Mouse (Mus musculus): Measurements from ENCODE around the gene Gm4969. TPM values are rescaled to one million over a fixed set of nuclear protein-coding genes. Genes with fewer than 3 reads are reported as not detected.
A peak's percentile ranks its signal among the peaks of the same experiment; 100 is the strongest.

Gm4969 gene
- total and polyA plus RNA-seq, 3 experiments, result not detected

- TF ChIP-seq POLR2AphosphoS2 (IDR thresholded peaks at IDR 0.05; ENCODE audit: low read length), result no peak
- 0 out of 6 replicates have a peak, but pooled peaks of 1 of the 3 experiments have one; percentile 8 for TF ChIP-seq CTCF (IDR thresholded peaks at IDR 0.05 in 2 of 3, conservative IDR thresholded peaks at IDR 0.05 in 1 of 3; ENCODE audit: control insufficient read depth in 1 of 3, insufficient read depth in 1 of 3, low read depth in 2 of 3, low read length in 3 of 3, poor library complexity in 1 of 3, severe bottlenecking in 1 of 3)
- TF ChIP-seq BHLHE40 (IDR thresholded peaks at IDR 0.05; ENCODE audit: borderline replicate concordance, low read depth, low read length), result no peak
These were observed 30.8 kb upstream of the Gm4969 start, which contains the start of gene Qpctl (continued) for GRCm38 (mm10) chr7:19148875-19149541.

- Histone ChIP-seq H3K9ac (ENCODE audit: control insufficient read depth, low read depth, low read length, poor library complexity, severe bottlenecking) (peak overlapping the region; percentile 85), H3K4me3 (ENCODE audit: control insufficient read depth in 1 of 2, insufficient read depth in 1 of 2, low read depth in 2 of 2, low read length in 2 of 2) (peak overlapping the region; percentile 71 to 89), H3K4me1 (ENCODE audit: control insufficient read depth in 1 of 2, insufficient read depth in 2 of 2, low read length in 2 of 2) (peaks cover 4 to 17% of the 10 kb centered on the region in 2 experiments; a peak in 3 of 4 replicates), H3K27me3 (ENCODE audit: control insufficient read depth in 1 of 2, insufficient read depth in 2 of 2, low read length in 2 of 2) (no peaks in the 10 kb centered on the region), H3K79me2 (ENCODE audit: control insufficient read depth, insufficient read depth, low read length, poor library complexity) (peaks cover 14% of the 10 kb centered on the region), H3K9me3 (replicated peaks; ENCODE audit: insufficient read depth, low read length) (no peaks in the 10 kb centered on the region), H3K36me3 (ENCODE audit: control insufficient read depth in 1 of 2, insufficient read depth in 2 of 2, low read length in 2 of 2) (peaks cover 0 to 6% of the 10 kb centered on the region in 2 experiments; a peak in 2 of 4 replicates), H3K27ac (ENCODE audit: control insufficient read depth, low read depth, low read length) (peak overlapping the region; percentile 94)
- TF ChIP-seq RAD21 (IDR thresholded peaks at IDR 0.05; ENCODE audit: low read depth, low read length), result no peak
- TF ChIP-seq EP300 (IDR thresholded peaks at IDR 0.05; ENCODE audit: low read depth in 1 of 2, low read length in 2 of 2), result peak in 1 of 2 experiments; percentile 27; a peak in 1 of 4 replicates
- TF ChIP-seq TBP (IDR thresholded peaks at IDR 0.05; ENCODE audit: low read depth, low read length), result no peak
- peak; percentile 55; the same call in 1 of the 2 replicates for TF ChIP-seq GATA1 (IDR thresholded peaks at IDR 0.05; ENCODE audit: low read depth, low read length)
- TF ChIP-seq ELF1 (IDR thresholded peaks at IDR 0.05; ENCODE audit: low read depth, low read length), result no peak
- TF ChIP-seq E2F4 (IDR thresholded peaks at IDR 0.05; ENCODE audit: borderline replicate concordance, low read depth, low read length), result 0 out of 2 replicates have a peak, but pooled peaks have one; percentile 7
- TF ChIP-seq POLR2A (IDR thresholded peaks at IDR 0.05; ENCODE audit: control insufficient read depth in 1 of 2, insufficient read depth in 1 of 2, low read depth in 1 of 2, low read length in 2 of 2, poor library complexity in 1 of 2), result no peak
- no peak for DNase-seq (ENCODE audit: low read depth, low spot score)
These were observed 30.2 kb upstream of the Gm4969 start for GRCm38 (mm10) chr7:19148180-19148874.

GRCm38 (mm10) chr7:19147497-19148045 lies 29.4 kb upstream of the Gm4969 start:
- Histone ChIP-seq H3K27ac (ENCODE audit: control insufficient read depth, low read depth, low read length) (no peak overlapping the region), H3K4me3 (ENCODE audit: control insufficient read depth in 1 of 2, insufficient read depth in 1 of 2, low read depth in 2 of 2, low read length in 2 of 2) (no peak overlapping the region), H3K79me2 (ENCODE audit: control insufficient read depth, insufficient read depth, low read length, poor library complexity) (peaks cover 14% of the 10 kb centered on the region), H3K4me1 (ENCODE audit: control insufficient read depth in 1 of 2, insufficient read depth in 2 of 2, low read length in 2 of 2) (peaks cover 4 to 17% of the 10 kb centered on the region in 2 experiments; a peak in 3 of 4 replicates), H3K36me3 (ENCODE audit: control insufficient read depth in 1 of 2, insufficient read depth in 2 of 2, low read length in 2 of 2) (peaks cover 0 to 6% of the 10 kb centered on the region in 2 experiments; a peak in 2 of 4 replicates), H3K9me3 (replicated peaks; ENCODE audit: insufficient read depth, low read length) (no peaks in the 10 kb centered on the region), H3K27me3 (ENCODE audit: control insufficient read depth in 1 of 2, insufficient read depth in 2 of 2, low read length in 2 of 2) (no peaks in the 10 kb centered on the region), H3K9ac (ENCODE audit: control insufficient read depth, low read depth, low read length, poor library complexity, severe bottlenecking) (no peak overlapping the region)
- peak; percentile 57 for DNase-seq (ENCODE audit: low read depth, low spot score)
- TF ChIP-seq JUND (IDR thresholded peaks at IDR 0.05; ENCODE audit: low read depth, low read length) (no peak), SMC3 (IDR thresholded peaks at IDR 0.05; ENCODE audit: low read depth, low read length) (no peak), CHD2 (IDR thresholded peaks at IDR 0.05; ENCODE audit: low read length) (no peak), TBP (IDR thresholded peaks at IDR 0.05; ENCODE audit: low read depth, low read length) (no peak), MYC (IDR thresholded peaks at IDR 0.05; ENCODE audit: low read depth, low read length) (peak; percentile 60; the same call in 1 of the 2 replicates), GATA1 (IDR thresholded peaks at IDR 0.05; ENCODE audit: low read depth, low read length) (peak; percentile 63), MAX (IDR thresholded peaks at IDR 0.05; ENCODE audit: low read length) (no peak; the same call in 1 of the 2 replicates), MAFK (IDR thresholded peaks at IDR 0.05; ENCODE audit: borderline replicate concordance, low read depth, low read length) (no peak), MXI1 (IDR thresholded peaks at IDR 0.05; ENCODE audit: low read depth, low read length) (peak; percentile 33; the same call in 1 of the 2 replicates), SIN3A (IDR thresholded peaks at IDR 0.05; ENCODE audit: low read length) (peak; percentile 57), POLR2A (IDR thresholded peaks at IDR 0.05; ENCODE audit: control insufficient read depth in 1 of 2, insufficient read depth in 1 of 2, low read depth in 1 of 2, low read length in 2 of 2, poor library complexity in 1 of 2) (no peak), TAL1 (IDR thresholded peaks at IDR 0.05; ENCODE audit: low read length) (no peak)
